Mouse (Mus musculus): Measurements from ENCODE around the gene Hinfp. TPM values are rescaled to one million over a fixed set of nuclear protein-coding genes. Genes with fewer than 3 reads are reported as not detected.
"Not testable (repeated sequence)": the region's sequence is repeated elsewhere in the genome, so short reads cannot be mapped to it uniquely, and the experiment has no call there.

The Hinfp gene
- total and polyA plus RNA-seq, 2 experiments from 2014 or later = 14.8 to 38.6 TPM

GRCm38 (mm10) chr9:44326371-44327063 is 21.0 kb upstream of the Hinfp start:
- no peak for TF ChIP-seq CTCF (IDR thresholded peaks at IDR 0.05; ENCODE audit: low read depth)
- Histone ChIP-seq H3K9ac (replicated peaks; ENCODE audit: low read length) (peak overlapping the region; percentile 80), H3K27ac (peak overlapping the region; percentile 85), H3K27me3 (ENCODE audit: insufficient read depth, low read length) (no peaks in the 10 kb centered on the region), H3K4me1 (ENCODE audit: insufficient read depth, low read length) (0 out of 2 replicates have a peak, but pooled peaks cover 10% of the 10 kb centered on the region), H3K4me2 (ENCODE audit: low read depth, low read length) (peak overlapping the region; percentile 76), H3K4me3 (ENCODE audit: low read length) (peak overlapping the region; percentile 84), H3K36me3 (ENCODE audit: insufficient read depth, low read length) (peaks cover 17% of the 10 kb centered on the region; the same call in 1 of the 2 replicates), H3K9me3 (ENCODE audit: low read length) (no peaks in the 10 kb centered on the region)
- DNase-seq (ENCODE audit: low spot score) (peak; percentile 91), ATAC-seq (peak; percentile 95)
- WGBS = under 1% methylated on average over 38 of the region's 38 CpGs

GRCm38 (mm10) chr9:44325768-44326370 is 20.4 kb upstream of the Hinfp start, which contains the start of gene Dpagt1:
Dpagt1 (plus strand) TSS chr9:44326019.
- Histone ChIP-seq H3K4me2 (ENCODE audit: low read depth, low read length) (peak within 1 kb of the TSS; percentile 76), H3K36me3 (ENCODE audit: insufficient read depth, low read length) (peaks cover 11% of the 10 kb centered on the region; the same call in 1 of the 2 replicates), H3K27me3 (ENCODE audit: insufficient read depth, low read length) (no peaks in the 10 kb centered on the region), H3K9ac (replicated peaks; ENCODE audit: low read length) (peak within 1 kb of the TSS; percentile 80), H3K4me1 (ENCODE audit: insufficient read depth, low read length) (0 out of 2 replicates have a peak, but pooled peaks cover 10% of the 10 kb centered on the region), H3K27ac (peak within 1 kb of the TSS; percentile 85), H3K9me3 (ENCODE audit: low read length) (no peaks in the 10 kb centered on the region), H3K4me3 (ENCODE audit: low read length) (peak within 1 kb of the TSS; percentile 84)
- 0 out of 2 replicates have a peak, but pooled peaks have one; percentile 31 for ATAC-seq
- WGBS = 3% methylated on average over 12 of the region's 12 CpGs
- no peak for DNase-seq (ENCODE audit: low spot score)
- TF ChIP-seq CTCF (IDR thresholded peaks at IDR 0.05; ENCODE audit: low read depth) = no peak

DNA sequence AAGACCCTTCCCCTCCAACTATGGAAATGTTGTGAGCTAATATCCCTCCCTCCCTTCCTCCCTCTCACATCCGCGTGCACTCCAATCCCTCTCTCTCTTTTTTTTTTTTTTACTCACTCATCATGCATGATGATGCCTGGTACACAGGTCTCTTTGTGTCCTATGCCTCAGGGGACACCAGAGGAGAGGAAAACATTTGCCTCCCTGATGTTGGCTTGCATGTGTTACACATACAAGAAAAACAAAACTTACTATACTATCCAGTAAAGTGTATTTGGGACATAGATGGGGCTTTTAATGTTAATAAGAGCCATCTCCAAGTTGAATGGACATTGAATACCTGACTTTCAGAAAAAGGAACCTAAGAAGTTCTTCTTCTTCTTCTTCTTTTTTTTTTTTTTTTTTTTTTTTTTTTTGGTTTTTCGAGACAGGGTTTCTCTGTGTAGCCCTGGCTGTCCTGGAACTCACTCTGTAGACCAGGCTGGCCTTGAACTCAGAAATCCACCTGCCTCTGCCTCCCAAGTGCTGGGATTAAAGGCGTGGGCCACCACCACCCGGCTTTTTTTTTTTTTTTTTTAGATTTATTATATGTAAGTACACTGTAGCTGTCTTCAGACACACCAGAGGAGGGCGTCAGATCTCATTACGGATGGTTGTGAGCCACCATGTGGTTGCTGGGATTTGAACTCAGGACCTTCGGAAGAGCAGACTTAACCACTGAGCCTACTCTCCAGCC is 19.7 kb upstream of the Hinfp start:
- not testable (repeated sequence) for ATAC-seq; H3K4me3 ChIP-seq (ENCODE audit: low read length); H3K9me3 ChIP-seq (ENCODE audit: low read length); H3K36me3 ChIP-seq (ENCODE audit: insufficient read depth, low read length); DNase-seq (ENCODE audit: low spot score); H3K9ac ChIP-seq (replicated peaks; ENCODE audit: low read length); H3K27me3 ChIP-seq (ENCODE audit: insufficient read depth, low read length); H3K4me1 ChIP-seq (ENCODE audit: insufficient read depth, low read length)
- 59% methylated on average over 7 of the region's 8 CpGs for WGBS
- H3K27ac ChIP-seq = peak overlapping the region; percentile 85; the same call in 1 of the 2 replicates
- peak overlapping the region; percentile 76 for H3K4me2 ChIP-seq (ENCODE audit: low read depth, low read length)

- 81% methylated on average over 6 of the region's 6 CpGs for WGBS
- ATAC-seq (no peak), DNase-seq (ENCODE audit: low spot score) (no peak)
- no peak overlapping the region for H3K9ac ChIP-seq (replicated peaks; ENCODE audit: low read length)
- H3K9me3 ChIP-seq (ENCODE audit: low read length) = no peaks in the 10 kb centered on the region
- TF ChIP-seq CTCF (IDR thresholded peaks at IDR 0.05; ENCODE audit: low read depth) = no peak
- no peak overlapping the region for H3K4me3 ChIP-seq (ENCODE audit: low read length)
- H3K4me1 ChIP-seq (ENCODE audit: insufficient read depth, low read length) = peaks cover 10% of the 10 kb centered on the region; the same call in 1 of the 2 replicates
- H3K27me3 ChIP-seq (ENCODE audit: insufficient read depth, low read length) = no peaks in the 10 kb centered on the region
- no peaks in the 10 kb centered on the region for H3K36me3 ChIP-seq (ENCODE audit: insufficient read depth, low read length)
- H3K27ac ChIP-seq = no peak overlapping the region
- no peak overlapping the region for H3K4me2 ChIP-seq (ENCODE audit: low read depth, low read length)
These were observed 18.7 kb upstream of the Hinfp start for GRCm38 (mm10) chr9:44324147-44324546.

GRCm38 (mm10) chr9:44323656-44324055 is 18.2 kb upstream of the Hinfp start:
- WGBS = 67% methylated on average over 4 of the region's 4 CpGs
- not testable (repeated sequence) for ATAC-seq

GRCm38 (mm10) chr9:44320799-44321133 is 15.3 kb upstream of the Hinfp start:
- peak overlapping the region; percentile 87 for H3K9ac ChIP-seq (replicated peaks; ENCODE audit: low read length)
- peak; percentile 25 for DNase-seq (ENCODE audit: low spot score)
- peak overlapping the region; percentile 96 for H3K4me3 ChIP-seq (ENCODE audit: low read length)
- peaks cover 18% of the 10 kb centered on the region for H3K4me1 ChIP-seq (ENCODE audit: insufficient read depth, low read length)
- peaks cover 5% of the 10 kb centered on the region for H3K36me3 ChIP-seq (ENCODE audit: insufficient read depth, low read length)
- no peaks in the 10 kb centered on the region for H3K27me3 ChIP-seq (ENCODE audit: insufficient read depth, low read length)
- peak overlapping the region; percentile 88 for H3K4me2 ChIP-seq (ENCODE audit: low read depth, low read length)
- WGBS = 17% methylated on average over 6 of the region's 6 CpGs
- ATAC-seq = peak; percentile 8; the same call in 1 of the 2 replicates
- TF ChIP-seq CTCF (IDR thresholded peaks at IDR 0.05; ENCODE audit: low read depth) = no peak
- no peaks in the 10 kb centered on the region for H3K9me3 ChIP-seq (ENCODE audit: low read length)
- peak overlapping the region; percentile 68 for H3K27ac ChIP-seq

More at GRCm38 (mm10) chr9:44323656-44324055, 18.2 kb upstream of the Hinfp start:
- not testable (repeated sequence) for H3K9ac ChIP-seq (replicated peaks; ENCODE audit: low read length); DNase-seq (ENCODE audit: low spot score); H3K27me3 ChIP-seq (ENCODE audit: insufficient read depth, low read length); H3K36me3 ChIP-seq (ENCODE audit: insufficient read depth, low read length); H3K4me3 ChIP-seq (ENCODE audit: low read length); H3K9me3 ChIP-seq (ENCODE audit: low read length); H3K4me2 ChIP-seq (ENCODE audit: low read depth, low read length); H3K27ac ChIP-seq
- H3K4me1 ChIP-seq (ENCODE audit: insufficient read depth, low read length) = peaks cover 15% of the 10 kb centered on the region
